Mouse (Mus musculus): ENCODE measurements at regions not wholly inside any gene's neighbourhood (a gene's known extent, or its start where the extent isn't known, plus 50 kb on each side); places are given as distances from the start of the nearest gene placed in this dataset.

DNA sequence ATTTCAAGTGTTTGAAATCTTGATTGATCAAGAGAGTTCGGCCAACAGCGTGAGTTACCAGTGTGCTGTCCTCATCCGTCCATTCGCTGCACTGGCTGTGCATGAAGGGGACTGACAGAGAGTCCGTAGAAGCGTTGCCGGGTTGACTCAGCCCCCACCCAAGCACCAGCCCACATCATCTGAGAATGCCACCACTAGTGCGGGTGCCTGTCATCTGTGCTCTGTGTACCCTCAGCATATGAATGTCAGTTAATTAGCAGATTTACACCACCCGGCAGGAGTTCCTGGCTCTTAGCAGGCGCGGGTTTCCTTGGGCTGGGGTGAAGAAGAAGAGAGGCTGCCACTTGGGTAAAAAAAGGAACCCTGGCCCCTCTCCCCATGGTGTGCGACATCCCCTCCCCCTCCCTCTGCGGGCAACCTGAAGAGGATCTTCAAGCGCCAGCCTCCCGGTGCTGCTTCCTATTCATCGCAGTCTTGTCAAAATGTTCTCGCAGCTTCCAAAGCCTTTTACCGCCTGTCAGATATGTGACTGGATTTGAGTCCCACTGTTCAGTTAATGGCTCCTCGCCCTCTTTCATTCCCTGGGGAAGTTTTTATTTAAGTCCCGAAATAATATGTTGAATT is 309.2 kb upstream of the Zdhhc25 start:
- no peak for TF ChIP-seq POLR2A (IDR thresholded peaks at IDR 0.05; ENCODE audit: borderline replicate concordance, low read depth, low read length)
- no peak for TF ChIP-seq CTCF (IDR thresholded peaks at IDR 0.05; ENCODE audit: low read depth, low read length)

Measured in bone marrow macrophage, adult 2 months (primary cell).